Mouse (Mus musculus) CH12.LX (cell line): ENCODE measurements around the gene Il6st.

Experiments
- CTCF ChIP-seq, 2 experiments: IDR thresholded peaks in 1 of 2; conservative IDR thresholded peaks in 1 of 2; 2 replicates each; pipeline ENCODE4 v1.5.1; 2011 to 2012; ENCODE audit warnings: low read depth in 2 of 2, low read length in 2 of 2, improper control_type of control experiment in 1 of 2, inconsistent platforms in 1 of 2, mild to moderate bottlenecking in 1 of 2, moderate library complexity in 1 of 2
- GABPA ChIP-seq: IDR thresholded peaks from 2 replicates; pipeline ENCODE4 v1.6.1; 2012; ENCODE audit warnings: low read depth, low read length, improper control_type of control experiment, inconsistent platforms; ENCODE audit not compliant: insufficient replicate concordance
- HCFC1 ChIP-seq: IDR thresholded peaks from 2 replicates; pipeline ENCODE4 v1.6.1; 2012; ENCODE audit warnings: low read depth, mild to moderate bottlenecking, inconsistent platforms, low read length, improper control_type of control experiment
- KAT2A ChIP-seq: IDR thresholded peaks from 2 replicates; pipeline ENCODE4 v1.6.1; 2012; ENCODE audit warnings: low read length, improper control_type of control experiment, inconsistent platforms; ENCODE audit not compliant: insufficient replicate concordance
- MAX ChIP-seq: IDR thresholded peaks from 2 replicates; pipeline ENCODE4 v1.6.1; 2011; ENCODE audit warnings: low read length, improper control_type of control experiment
- MAZ ChIP-seq: IDR thresholded peaks from 2 replicates; pipeline ENCODE4 v1.6.1; 2012; ENCODE audit warnings: low read depth, mild to moderate bottlenecking, inconsistent platforms, low read length, improper control_type of control experiment, moderate library complexity
- NELFE ChIP-seq: IDR thresholded peaks from 2 replicates; pipeline ENCODE4 v1.6.1; 2011; ENCODE audit warnings: low read depth, low read length, improper control_type of control experiment
- POLR2A ChIP-seq: IDR thresholded peaks from 2 replicates; pipeline ENCODE4 v1.6.1; 2011; ENCODE audit warnings: low read depth, mild to moderate bottlenecking, improper control_type of control experiment, low read length
- RAD21 ChIP-seq: IDR thresholded peaks from 2 replicates; pipeline ENCODE4 v1.6.1; 2011; ENCODE audit warnings: low read depth, mild to moderate bottlenecking, low read length, improper control_type of control experiment, moderate library complexity
- TCF12 ChIP-seq: IDR thresholded peaks from 2 replicates; pipeline ENCODE4 v1.6.1; 2014; ENCODE audit warnings: low read depth, mild to moderate bottlenecking, inconsistent platforms, low read length, improper control_type of control experiment

DNA sequence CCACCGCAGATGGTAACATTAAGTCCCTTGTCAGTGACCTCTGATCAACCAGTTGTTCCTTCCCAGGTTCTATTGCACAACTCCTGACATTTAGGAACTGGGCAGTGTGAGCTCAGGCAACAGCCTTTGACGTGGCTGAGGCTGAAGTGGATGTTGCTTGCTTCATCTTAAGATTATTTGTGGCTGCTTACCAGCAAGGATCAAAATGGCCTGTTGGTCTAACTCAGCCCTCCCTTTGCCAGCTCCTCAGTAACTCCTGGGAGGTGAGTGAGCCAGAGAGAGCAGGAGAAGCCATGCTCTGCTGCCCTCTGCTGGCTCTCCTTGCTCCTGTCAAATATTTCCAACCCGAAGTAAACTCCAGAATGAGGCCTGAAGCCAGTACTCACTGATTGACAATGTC lies 66.0 kb downstream of the Il6st start:
- no peak for TF ChIP-seq HCFC1
- TF ChIP-seq MAX, result no peak
- TF ChIP-seq CTCF (conservative IDR thresholded peaks at IDR 0.05 in 1 of 2, IDR thresholded peaks at IDR 0.05 in 1 of 2; ENCODE audit: low read depth in 2 of 2, low read length in 2 of 2), result peak; percentile 73 to 93
- TF ChIP-seq NELFE, result no peak
- no peak for TF ChIP-seq MAZ
- TF ChIP-seq GABPA, result no peak
- no peak for TF ChIP-seq TCF12
- no peak for TF ChIP-seq POLR2A
- peak; percentile 92 for TF ChIP-seq RAD21
- no peak for TF ChIP-seq KAT2A
